Mouse (Mus musculus): ENCODE results near the gene Cdc20. TPM values are rescaled to one million over a fixed set of nuclear protein-coding genes. Genes with fewer than 3 reads are reported as not detected.

Cdc20 gene
- total RNA-seq, 1 experiment from 2014 or later, result 63.3 TPM

DNA sequence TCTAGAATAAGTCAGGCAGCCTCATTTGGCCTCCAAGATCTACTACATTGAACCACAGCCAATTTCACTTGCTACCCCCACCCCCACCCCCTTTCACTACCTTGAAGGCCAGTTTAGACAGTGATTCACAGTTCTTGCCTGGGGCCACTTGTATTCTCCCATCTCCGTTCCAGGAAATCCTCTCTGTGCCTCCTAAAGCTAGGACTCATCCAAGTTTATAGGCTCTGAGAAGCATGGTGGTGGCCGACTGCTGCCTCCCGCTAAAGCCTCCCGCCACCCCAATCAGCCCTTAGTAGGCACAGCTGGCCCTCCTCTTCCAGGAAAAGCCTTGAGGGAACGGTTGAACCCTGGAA is 9.8 kb downstream of the Cdc20 start:
- ATAC-seq (replicated peaks in 1 of 2; ENCODE audit: insufficient read depth in 1 of 2, low FRiP score in 2 of 2, low TSS enrichment in 1 of 2, low read depth in 1 of 2, poor library complexity in 2 of 2, severe bottlenecking in 2 of 2), result peak; percentile 0 to 12; a peak in 1 of 4 replicates

DNA sequence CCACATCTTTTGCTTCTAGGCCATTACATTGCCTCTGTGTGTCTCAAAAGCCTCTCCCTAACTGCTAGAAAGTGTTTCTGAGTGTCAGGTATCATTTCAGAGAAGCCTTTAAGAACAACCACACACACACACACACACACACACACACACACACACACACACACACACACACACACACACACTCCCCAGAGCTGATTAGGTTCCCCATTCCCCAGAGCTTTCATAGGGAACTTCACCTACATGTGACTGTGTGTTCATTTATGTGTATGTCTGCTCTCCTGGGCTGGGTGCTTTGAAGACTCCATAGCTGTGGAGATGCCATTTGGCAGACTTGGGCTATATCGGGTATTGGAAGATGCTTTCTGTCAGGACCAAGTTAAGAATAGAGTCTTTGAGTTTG is 11.8 kb downstream of the Cdc20 start:
- no peak for ATAC-seq (replicated peaks in 1 of 2; ENCODE audit: insufficient read depth in 1 of 2, low FRiP score in 2 of 2, low TSS enrichment in 1 of 2, low read depth in 1 of 2, poor library complexity in 2 of 2, severe bottlenecking in 2 of 2)

- ATAC-seq (replicated peaks in 1 of 2; ENCODE audit: insufficient read depth in 1 of 2, low FRiP score in 2 of 2, low TSS enrichment in 1 of 2, low read depth in 1 of 2, poor library complexity in 2 of 2, severe bottlenecking in 2 of 2), result no peak
Measured at GRCm38 (mm10) chr4:118424541-118425160, 12.5 kb downstream of the Cdc20 start.

DNA sequence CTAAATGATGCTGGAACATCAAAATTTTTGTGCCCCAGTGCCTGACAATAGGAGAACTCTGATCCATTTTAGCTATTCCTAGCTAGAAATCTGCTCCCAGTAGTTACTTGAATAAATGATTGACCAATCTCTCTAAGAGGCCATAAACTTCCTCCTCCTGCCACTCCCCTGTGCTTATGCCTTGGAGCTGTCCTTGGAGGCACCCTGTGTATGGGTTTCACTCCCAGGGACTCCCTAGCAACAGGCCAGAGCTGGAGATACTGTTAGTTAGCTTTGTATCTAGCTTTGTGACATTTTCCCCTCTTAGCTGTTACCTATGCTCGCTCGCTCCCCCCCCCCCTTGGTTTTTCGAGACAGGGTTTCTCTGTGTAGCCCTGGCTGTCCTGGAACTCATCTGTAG is 15.8 kb downstream of the Cdc20 start:
- no peak for ATAC-seq (replicated peaks in 1 of 2; ENCODE audit: insufficient read depth in 1 of 2, low FRiP score in 2 of 2, low TSS enrichment in 1 of 2, low read depth in 1 of 2, poor library complexity in 2 of 2, severe bottlenecking in 2 of 2)

DNA sequence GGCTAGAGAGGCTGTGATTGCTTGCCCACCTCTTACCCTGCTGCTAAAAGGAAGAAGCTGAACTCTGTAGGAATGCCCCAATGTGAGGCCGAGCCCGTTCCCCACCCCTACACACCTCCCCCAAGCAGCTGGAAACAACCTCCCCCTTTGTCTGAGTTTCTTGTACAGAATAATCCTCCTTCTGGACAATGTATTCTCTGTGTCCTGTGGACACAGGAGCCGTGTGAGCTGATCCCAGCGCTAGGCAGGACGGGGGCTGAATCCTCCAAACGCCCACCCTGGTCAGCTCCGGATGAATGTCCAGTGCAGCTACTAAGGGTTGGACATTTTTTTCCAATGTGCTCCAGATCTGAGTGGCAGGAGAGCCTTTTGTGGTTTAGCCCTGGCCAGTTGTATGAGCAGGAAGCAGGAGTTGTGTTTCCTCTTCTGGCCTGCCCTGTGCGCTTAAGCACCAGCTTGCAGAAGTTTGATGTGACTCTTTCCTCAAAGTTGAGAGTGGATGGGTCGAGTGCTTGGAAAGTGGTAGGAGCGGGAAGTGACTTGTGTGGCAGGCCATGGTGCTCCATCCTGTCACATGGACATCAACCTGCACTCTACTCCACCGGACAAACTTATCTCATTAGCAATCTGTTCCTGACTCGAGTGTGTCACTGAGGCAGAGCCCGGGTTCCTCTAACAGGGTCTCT is 19.9 kb downstream of the Cdc20 start:
- no peak for ATAC-seq (replicated peaks in 1 of 2; ENCODE audit: insufficient read depth in 1 of 2, low FRiP score in 2 of 2, low TSS enrichment in 1 of 2, low read depth in 1 of 2, poor library complexity in 2 of 2, severe bottlenecking in 2 of 2)

DNA sequence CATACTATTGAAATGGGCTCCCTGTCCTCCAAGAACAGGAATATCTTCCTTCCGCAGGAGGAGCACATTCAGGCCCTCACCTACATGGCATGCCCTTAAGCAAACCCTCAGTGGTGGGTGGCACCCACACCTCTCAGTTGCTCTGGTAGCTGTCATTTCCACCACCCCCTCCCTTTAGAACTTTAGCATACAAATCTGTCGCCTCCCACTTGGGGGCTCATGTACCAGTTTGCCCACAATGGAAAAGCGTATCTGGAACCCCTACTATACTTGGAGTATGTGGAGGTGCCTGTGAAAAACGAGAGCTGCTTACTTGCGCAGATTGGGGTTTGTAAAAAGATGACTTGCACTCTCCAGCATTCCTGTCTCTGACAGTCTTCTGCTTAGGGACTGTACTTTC is 20.8 kb downstream of the Cdc20 start:
- ATAC-seq (replicated peaks in 1 of 2; ENCODE audit: insufficient read depth in 1 of 2, low FRiP score in 2 of 2, low TSS enrichment in 1 of 2, low read depth in 1 of 2, poor library complexity in 2 of 2, severe bottlenecking in 2 of 2), result no peak

DNA sequence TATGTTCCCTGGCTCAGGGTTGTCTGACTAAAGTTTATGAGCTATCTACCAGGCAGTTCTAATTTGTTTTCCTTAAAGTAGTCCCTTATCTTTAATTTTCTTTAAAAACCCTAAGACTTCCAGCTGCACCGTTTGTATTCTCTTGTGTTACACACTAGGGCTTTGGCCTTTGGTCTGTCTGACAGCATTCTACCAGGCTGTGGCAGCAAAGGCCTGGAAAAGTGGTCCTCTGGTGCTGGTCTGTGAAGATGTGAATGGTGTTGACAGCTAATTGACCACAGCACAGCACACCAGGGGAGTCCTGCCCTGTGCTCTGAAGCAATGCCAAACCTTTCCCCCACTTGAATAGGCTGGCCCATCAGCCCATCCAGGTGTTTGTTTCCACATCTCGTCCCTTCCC is 21.4 kb downstream of the Cdc20 start:
- no peak for ATAC-seq (replicated peaks in 1 of 2; ENCODE audit: insufficient read depth in 1 of 2, low FRiP score in 2 of 2, low TSS enrichment in 1 of 2, low read depth in 1 of 2, poor library complexity in 2 of 2, severe bottlenecking in 2 of 2)

GRCm38 (mm10) chr4:118413553-118413952 is 23.6 kb downstream of the Cdc20 start:
- no peak for ATAC-seq (replicated peaks in 1 of 2; ENCODE audit: insufficient read depth in 1 of 2, low FRiP score in 2 of 2, low TSS enrichment in 1 of 2, low read depth in 1 of 2, poor library complexity in 2 of 2, severe bottlenecking in 2 of 2)

DNA sequence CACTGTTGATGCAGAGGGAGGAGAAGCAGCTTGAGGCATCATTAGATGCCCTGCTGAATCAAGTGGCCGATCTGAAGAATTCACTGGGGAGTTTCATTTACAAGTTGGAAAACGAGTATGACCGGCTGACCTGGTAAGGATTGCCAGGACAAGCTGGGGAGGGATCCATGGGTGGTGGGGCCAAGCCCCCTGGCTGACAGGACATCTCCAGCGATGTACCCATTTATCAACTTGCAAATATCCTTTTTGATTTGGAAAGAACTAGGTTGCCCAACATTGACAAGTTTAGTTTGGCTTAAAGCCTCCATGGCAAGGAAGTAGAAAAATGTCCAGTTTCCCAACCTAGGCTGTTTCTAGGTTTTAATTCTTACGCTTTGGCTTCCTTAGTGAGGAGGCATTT is 26.3 kb downstream of the Cdc20 start:
- no peak for ATAC-seq (replicated peaks in 1 of 2; ENCODE audit: insufficient read depth in 1 of 2, low FRiP score in 2 of 2, low TSS enrichment in 1 of 2, low read depth in 1 of 2, poor library complexity in 2 of 2, severe bottlenecking in 2 of 2)

- ATAC-seq (replicated peaks in 1 of 2; ENCODE audit: insufficient read depth in 1 of 2, low FRiP score in 2 of 2, low TSS enrichment in 1 of 2, low read depth in 1 of 2, poor library complexity in 2 of 2, severe bottlenecking in 2 of 2), result peak; percentile 95
Measured at GRCm38 (mm10) chr4:118409142-118409900, 27.8 kb downstream of the Cdc20 start, which contains the start of the genes Szt2 and Med8. Gene Szt2 (minus strand): TSS chr4:118409273. Gene Med8 (plus strand): TSS chr4:118409337.

DNA sequence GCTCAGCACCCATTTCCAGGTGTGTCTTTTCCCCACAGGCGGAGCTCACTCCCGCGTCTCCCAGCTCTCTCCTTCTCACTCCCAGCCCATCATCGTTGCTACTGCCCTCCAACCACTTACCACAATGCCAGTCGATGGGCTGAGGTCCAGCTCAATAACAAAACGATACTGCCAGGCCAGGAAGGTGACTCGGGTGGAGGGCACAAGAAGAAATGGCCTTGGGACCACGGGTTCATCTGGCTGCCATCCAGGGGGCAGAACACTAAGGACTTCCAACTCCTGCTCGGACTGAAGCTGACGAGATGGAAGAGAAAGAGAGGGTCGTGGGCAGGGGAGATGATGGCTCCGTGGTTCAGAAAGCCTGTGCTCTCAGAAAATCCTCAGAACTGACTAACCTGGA is 34.5 kb downstream of the Cdc20 start:
- ATAC-seq (replicated peaks in 1 of 2; ENCODE audit: insufficient read depth in 1 of 2, low FRiP score in 2 of 2, low TSS enrichment in 1 of 2, low read depth in 1 of 2, poor library complexity in 2 of 2, severe bottlenecking in 2 of 2), result no peak

DNA sequence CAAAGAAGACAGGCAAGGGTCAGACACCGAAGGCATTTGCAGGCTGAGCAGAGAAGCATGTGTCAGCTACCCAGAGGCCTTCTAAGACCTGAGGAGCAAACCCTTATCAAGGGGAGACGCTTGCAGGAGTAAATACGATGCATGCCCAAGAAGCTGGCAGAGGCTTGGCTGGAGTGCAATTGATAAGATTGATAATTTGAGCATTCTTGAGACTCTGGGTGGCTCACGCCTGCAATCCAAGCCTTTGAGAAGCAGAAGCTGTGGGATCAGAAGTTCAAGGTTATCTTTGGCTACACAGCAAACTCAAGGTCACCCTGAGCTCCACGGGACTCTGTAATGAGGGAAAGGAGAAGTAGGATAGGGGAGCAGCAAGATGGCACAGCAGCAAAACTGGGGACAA is 35.2 kb downstream of the Cdc20 start:
- ATAC-seq (replicated peaks in 1 of 2; ENCODE audit: insufficient read depth in 1 of 2, low FRiP score in 2 of 2, low TSS enrichment in 1 of 2, low read depth in 1 of 2, poor library complexity in 2 of 2, severe bottlenecking in 2 of 2), result no peak

DNA sequence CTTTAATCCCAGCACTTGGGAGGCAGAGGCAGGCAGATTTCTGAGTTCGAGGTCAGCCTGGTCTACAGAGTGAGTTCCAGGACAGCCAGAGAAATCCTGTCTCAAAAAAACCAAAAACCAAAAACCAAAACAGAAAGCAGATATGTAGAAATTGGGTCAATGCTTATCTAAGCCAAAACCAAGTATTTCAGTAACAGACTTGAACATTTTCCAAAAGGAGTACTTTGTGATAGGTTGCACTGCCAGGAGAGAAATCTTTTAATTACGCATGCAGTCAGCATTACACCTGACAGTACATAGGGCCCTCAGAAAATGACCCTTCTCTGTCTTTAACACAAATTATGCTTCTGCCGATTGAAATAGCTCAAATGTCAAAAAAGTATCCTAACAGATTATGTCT is 35.7 kb downstream of the Cdc20 start:
- no peak for ATAC-seq (replicated peaks in 1 of 2; ENCODE audit: insufficient read depth in 1 of 2, low FRiP score in 2 of 2, low TSS enrichment in 1 of 2, low read depth in 1 of 2, poor library complexity in 2 of 2, severe bottlenecking in 2 of 2)

DNA sequence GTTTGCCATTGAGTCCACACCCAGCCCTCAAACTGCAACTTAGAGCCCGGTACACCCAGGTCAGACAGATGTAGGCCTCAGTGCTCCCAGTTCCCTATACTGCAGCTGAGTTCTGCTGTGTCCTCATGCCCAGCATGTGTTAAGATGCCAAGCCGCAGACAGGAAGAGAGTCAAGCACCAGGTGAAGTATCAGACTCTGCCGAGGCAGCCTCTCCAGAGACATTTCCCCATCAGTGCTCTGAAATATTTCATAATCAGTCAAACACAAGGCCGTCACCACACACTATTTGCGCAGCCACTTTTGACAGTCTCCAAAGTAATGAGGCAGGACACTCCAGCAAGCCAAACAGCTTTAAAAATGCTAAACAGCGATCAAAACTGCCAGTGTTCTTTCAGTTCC is 38.8 kb downstream of the Cdc20 start:
- ATAC-seq (replicated peaks in 1 of 2; ENCODE audit: insufficient read depth in 1 of 2, low FRiP score in 2 of 2, low TSS enrichment in 1 of 2, low read depth in 1 of 2, poor library complexity in 2 of 2, severe bottlenecking in 2 of 2), result peak in 1 of 2 experiments; percentile 75; a peak in 1 of 4 replicates

- ATAC-seq (replicated peaks in 1 of 2; ENCODE audit: insufficient read depth in 1 of 2, low FRiP score in 2 of 2, low TSS enrichment in 1 of 2, low read depth in 1 of 2, poor library complexity in 2 of 2, severe bottlenecking in 2 of 2), result no peak
Measured at GRCm38 (mm10) chr4:118396433-118396832, 40.7 kb downstream of the Cdc20 start.

DNA sequence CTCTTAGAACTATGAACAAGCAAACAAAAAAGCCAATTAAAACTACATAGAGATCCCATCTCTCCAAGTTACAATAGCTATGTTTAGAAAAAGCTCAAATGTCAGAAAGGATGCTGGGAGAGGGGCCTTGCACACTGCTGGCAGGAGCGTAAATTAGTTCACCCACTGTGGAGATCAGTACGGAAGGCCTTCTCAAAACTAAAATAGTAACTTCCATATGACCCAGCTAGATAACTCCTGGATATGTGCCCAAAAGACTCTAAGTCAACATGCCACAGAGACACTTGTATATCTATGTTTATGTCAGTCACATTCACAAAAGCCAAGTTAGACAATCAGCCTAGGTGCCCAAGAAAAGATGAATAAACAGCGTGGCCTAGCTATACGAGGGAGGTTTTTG is 41.9 kb downstream of the Cdc20 start:
- no peak for ATAC-seq (replicated peaks in 1 of 2; ENCODE audit: insufficient read depth in 1 of 2, low FRiP score in 2 of 2, low TSS enrichment in 1 of 2, low read depth in 1 of 2, poor library complexity in 2 of 2, severe bottlenecking in 2 of 2)

GRCm38 (mm10) chr4:118394505-118394904 is 42.6 kb downstream of the Cdc20 start:
- no peak for ATAC-seq (replicated peaks in 1 of 2; ENCODE audit: insufficient read depth in 1 of 2, low FRiP score in 2 of 2, low TSS enrichment in 1 of 2, low read depth in 1 of 2, poor library complexity in 2 of 2, severe bottlenecking in 2 of 2)

GRCm38 (mm10) chr4:118390146-118390545 is 47.0 kb downstream of the Cdc20 start:
- ATAC-seq (replicated peaks in 1 of 2; ENCODE audit: insufficient read depth in 1 of 2, low FRiP score in 2 of 2, low TSS enrichment in 1 of 2, low read depth in 1 of 2, poor library complexity in 2 of 2, severe bottlenecking in 2 of 2), result no peak
